Mouse (Mus musculus) heart, adult 2 months (tissue): ENCODE results near the gene Ddx46.
"Not testable (repeated sequence)": the region's sequence is repeated elsewhere in the genome, so short reads cannot be mapped to it uniquely, and the experiment has no call there.

Experiments used
- CTCF ChIP-seq: fragments of 200-600 bp; IDR thresholded peaks from 2 replicates; pipeline ENCODE4 v1.8.1; 2022; ENCODE audit warnings: antibody characterized with exemption, mild to moderate bottlenecking, moderate library complexity
- EP300 ChIP-seq: fragments of 200-500 bp; IDR thresholded peaks from 2 replicates; pipeline ENCODE4 v1.6.1; 2011; ENCODE audit warnings: low read depth, low read length, control low read depth; ENCODE audit not compliant: insufficient read depth
- POLR2A ChIP-seq: fragments of 200-500 bp; IDR thresholded peaks from 2 replicates; pipeline ENCODE4 v1.6.1; 2011; ENCODE audit warnings: mild to moderate bottlenecking, low read depth, low read length, control low read depth; ENCODE audit not compliant: insufficient read depth

DNA sequence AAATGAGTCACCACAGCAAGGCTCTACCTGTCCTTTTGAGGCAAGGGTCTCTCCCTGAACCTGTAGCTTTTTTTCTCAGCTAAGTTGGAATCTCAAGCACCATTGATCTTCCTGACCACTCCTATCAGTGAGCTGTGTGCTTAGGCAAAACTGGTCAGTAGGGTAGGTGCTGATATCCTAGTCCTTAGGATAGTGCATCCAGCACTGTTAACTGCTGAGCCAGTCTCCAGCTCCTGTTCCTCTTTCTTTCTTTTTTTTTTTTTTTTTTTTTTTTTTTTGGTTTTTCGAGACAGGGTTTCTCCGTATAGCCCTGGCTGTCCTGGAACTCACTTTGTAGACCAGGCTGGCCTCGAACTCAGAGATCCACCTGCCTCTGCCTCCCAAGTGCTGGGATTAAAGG is 61.2 kb downstream of the Ddx46 start:
- TF ChIP-seq EP300, CTCF, POLR2A: not testable (repeated sequence)
